Mouse (Mus musculus): ENCODE measurements at regions not wholly inside any gene's neighbourhood (a gene's known extent, or its start where the extent isn't known, plus 50 kb on each side); places are given as distances from the start of the nearest gene placed in this dataset.
"Not testable (repeated sequence)": the region's sequence is repeated elsewhere in the genome, so short reads cannot be mapped to it uniquely, and the experiment has no call there.

DNA sequence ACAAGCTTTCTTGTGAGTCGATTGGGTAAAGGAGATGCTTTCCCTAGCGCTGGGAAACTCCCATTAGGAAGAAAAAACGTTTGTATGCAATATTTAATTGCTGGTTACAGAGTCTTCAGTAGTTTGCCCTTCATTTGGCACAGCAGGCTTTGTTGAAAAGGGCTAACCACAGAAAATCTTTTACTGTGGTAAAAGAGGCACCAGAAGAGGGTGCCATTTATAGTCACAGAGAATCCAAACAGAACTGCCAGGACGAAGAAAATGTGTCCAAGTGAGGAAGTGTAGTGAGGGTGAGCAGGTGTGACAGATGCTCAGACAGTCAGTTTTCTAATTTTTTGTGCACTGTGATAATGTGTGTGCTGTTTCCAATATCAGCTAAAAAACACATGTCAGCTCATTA lies 744.4 kb downstream of the Kcna4 start:
- Histone ChIP-seq H3K9ac (replicated peaks) (no peak overlapping the region), H3K4me1 (replicated peaks) (peaks cover 12% of the 10 kb centered on the region), H3K4me3 (replicated peaks) (no peak overlapping the region), H3K27me3 (no peaks in the 10 kb centered on the region), H3K36me3 (no peaks in the 10 kb centered on the region), H3K9me3 (no peaks in the 10 kb centered on the region), H3K27ac (no peak overlapping the region), H3K4me2 (replicated peaks) (no peak overlapping the region)
- 61% methylated on average over 4 of the region's 4 CpGs for WGBS
- no peak for ATAC-seq

DNA sequence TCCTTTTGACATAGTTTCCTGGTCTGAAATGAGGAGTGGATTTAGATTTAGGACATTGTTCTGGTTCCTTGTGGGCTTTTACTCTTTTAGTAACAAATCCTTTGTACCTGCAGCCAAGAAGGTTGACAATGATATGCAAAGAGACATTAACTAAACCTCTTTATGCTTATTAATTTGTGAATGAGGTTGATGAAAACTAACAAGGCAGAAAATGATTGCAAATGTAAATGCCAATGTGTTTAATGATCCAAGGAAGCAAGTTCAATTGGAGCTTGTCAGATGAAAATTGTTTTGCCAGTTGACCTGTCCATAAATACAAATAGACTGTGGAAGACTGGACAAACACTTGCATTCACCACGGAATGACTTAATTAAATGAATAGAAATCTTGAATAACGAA lies 751.6 kb downstream of the Kcna4 start:
- H3K4me1 ChIP-seq (replicated peaks), result no peaks in the 10 kb centered on the region
- no peak overlapping the region for H3K4me2 ChIP-seq (replicated peaks)
- no peak overlapping the region for H3K9ac ChIP-seq (replicated peaks)
- no peaks in the 10 kb centered on the region for H3K36me3 ChIP-seq
- no peaks in the 10 kb centered on the region for H3K9me3 ChIP-seq
- WGBS, result 79% methylated on average over 2 of the region's 2 CpGs
- ATAC-seq, result no peak
- H3K27ac ChIP-seq, result no peak overlapping the region
- no peaks in the 10 kb centered on the region for H3K27me3 ChIP-seq
- no peak overlapping the region for H3K4me3 ChIP-seq (replicated peaks)

DNA sequence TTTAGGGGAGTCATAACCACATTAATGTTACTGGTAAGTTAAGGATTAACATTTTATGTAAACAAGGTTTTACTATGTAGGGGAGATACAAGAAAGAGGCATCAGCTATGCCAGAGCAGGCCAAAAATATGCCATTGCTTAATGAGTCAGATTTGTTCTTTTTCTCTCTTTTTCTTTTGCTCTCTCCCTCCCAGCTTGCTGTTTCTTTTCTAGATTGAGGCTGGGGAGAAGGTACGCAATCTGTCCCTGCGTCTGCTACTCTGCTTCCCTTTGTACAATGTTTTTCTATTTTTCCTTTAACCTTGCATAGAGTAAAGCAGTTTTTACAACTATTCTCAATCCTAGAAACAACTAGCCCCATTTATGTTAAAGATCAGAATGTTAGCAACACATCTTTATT lies 754.4 kb downstream of the Kcna4 start:
- H3K4me2 ChIP-seq (replicated peaks), result no peak overlapping the region
- ATAC-seq, result no peak
- no peak overlapping the region for H3K9ac ChIP-seq (replicated peaks)
- WGBS, result 98% methylated on average over 2 of the region's 2 CpGs
- H3K36me3 ChIP-seq, result no peaks in the 10 kb centered on the region
- no peak overlapping the region for H3K27ac ChIP-seq
- no peaks in the 10 kb centered on the region for H3K4me1 ChIP-seq (replicated peaks)
- no peaks in the 10 kb centered on the region for H3K9me3 ChIP-seq
- no peak overlapping the region for H3K4me3 ChIP-seq (replicated peaks)
- no peaks in the 10 kb centered on the region for H3K27me3 ChIP-seq

DNA sequence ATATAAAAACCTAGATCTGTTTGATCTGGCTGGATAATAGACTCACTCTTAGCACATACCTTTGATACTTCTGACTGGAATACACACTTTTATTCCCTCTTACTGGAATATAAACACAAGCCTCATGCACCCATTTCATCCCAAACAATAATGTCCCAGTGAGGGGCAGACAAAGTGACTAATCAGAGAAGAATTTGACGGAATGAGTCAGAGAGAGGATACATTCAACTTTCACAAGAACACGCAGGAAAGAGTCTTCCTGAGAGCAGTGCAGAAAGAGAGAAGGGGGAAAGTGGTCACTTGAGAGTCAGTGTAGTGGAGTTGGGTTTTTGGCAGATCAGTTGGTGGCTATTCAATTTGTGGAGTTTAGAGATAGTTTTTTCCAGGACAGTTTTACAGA lies 755.6 kb downstream of the Kcna4 start:
- 80% methylated on average over 2 of the region's 2 CpGs for WGBS
- Histone ChIP-seq H3K36me3 (no peaks in the 10 kb centered on the region), H3K27me3 (no peaks in the 10 kb centered on the region), H3K4me1 (replicated peaks) (no peaks in the 10 kb centered on the region), H3K9ac (replicated peaks) (no peak overlapping the region), H3K9me3 (no peaks in the 10 kb centered on the region), H3K4me2 (replicated peaks) (no peak overlapping the region), H3K4me3 (replicated peaks) (no peak overlapping the region), H3K27ac (no peak overlapping the region)
- no peak for ATAC-seq

DNA sequence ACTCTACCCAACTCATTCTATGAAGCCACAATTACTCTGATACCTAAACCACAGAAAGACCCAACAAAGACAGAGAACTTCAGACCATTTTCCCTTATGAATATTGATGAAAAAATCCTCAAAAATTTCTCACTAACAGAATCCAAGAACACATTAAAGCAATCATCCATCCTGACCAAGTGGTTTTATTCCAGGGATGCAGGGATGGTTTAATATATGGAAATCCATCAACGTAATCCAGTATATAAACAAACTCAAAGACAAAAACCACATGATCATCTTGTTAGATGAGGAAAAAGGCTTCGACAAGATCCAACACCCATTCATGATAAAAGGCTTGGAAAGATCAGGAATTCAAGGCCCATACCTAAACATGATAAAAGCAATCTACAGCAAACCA lies 772.3 kb downstream of the Kcna4 start:
- 88% methylated on average over 2 of the region's 2 CpGs for WGBS
- H3K27ac ChIP-seq; H3K9ac ChIP-seq (replicated peaks); H3K27me3 ChIP-seq; H3K9me3 ChIP-seq; ATAC-seq; H3K4me1 ChIP-seq (replicated peaks); H3K36me3 ChIP-seq; H3K4me2 ChIP-seq (replicated peaks); H3K4me3 ChIP-seq (replicated peaks): not testable (repeated sequence)

DNA sequence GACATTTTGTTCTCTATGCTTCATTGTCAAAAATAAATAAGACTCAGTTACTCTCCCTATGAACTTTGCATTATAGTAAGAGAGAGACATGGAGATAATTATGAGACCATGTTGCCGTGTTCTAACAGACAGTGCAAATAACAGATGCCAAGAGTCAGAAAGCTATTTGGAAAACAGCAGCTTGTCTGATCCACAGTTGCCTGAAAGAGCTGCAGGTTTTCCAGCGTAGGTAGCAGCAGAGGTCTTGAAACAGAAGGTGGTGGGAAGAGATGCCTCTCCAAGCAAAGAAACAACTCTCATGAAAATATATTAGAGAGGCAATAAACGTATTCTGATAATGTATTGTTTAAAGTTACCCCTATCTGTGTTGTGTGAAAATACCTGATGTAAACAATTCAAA lies 793.5 kb downstream of the Kcna4 start:
- H3K36me3 ChIP-seq, result no peaks in the 10 kb centered on the region
- no peak overlapping the region for H3K9ac ChIP-seq (replicated peaks)
- no peaks in the 10 kb centered on the region for H3K4me1 ChIP-seq (replicated peaks)
- no peaks in the 10 kb centered on the region for H3K9me3 ChIP-seq
- no peak overlapping the region for H3K4me3 ChIP-seq (replicated peaks)
- 82% methylated on average over 3 of the region's 3 CpGs for WGBS
- H3K27me3 ChIP-seq, result no peaks in the 10 kb centered on the region
- H3K4me2 ChIP-seq (replicated peaks), result no peak overlapping the region
- H3K27ac ChIP-seq, result no peak overlapping the region
- ATAC-seq, result no peak

DNA sequence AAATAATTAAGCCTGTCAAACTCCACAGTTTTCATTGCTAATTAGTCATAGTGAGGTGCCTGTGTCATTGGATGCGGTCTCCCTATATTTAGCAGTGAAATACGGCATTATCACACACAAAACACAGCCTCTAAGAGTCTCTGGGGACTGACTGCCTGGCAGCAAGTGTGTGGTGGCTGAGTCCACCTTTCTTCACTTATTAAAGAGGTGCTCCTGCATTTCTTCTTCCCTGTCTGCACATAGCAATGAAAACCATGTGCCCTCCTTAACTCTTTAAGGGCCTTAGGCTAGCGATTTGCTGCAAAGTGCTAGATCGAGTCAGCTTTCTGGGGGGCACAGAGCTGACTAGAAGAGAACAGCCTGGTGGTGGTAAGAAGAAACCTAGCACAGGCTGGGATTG lies 799.8 kb downstream of the Kcna4 start:
- no peak overlapping the region for H3K9ac ChIP-seq (replicated peaks)
- 83% methylated on average over 4 of the region's 4 CpGs for WGBS
- H3K36me3 ChIP-seq, result no peaks in the 10 kb centered on the region
- no peak overlapping the region for H3K4me2 ChIP-seq (replicated peaks)
- ATAC-seq, result no peak
- H3K27me3 ChIP-seq, result no peaks in the 10 kb centered on the region
- H3K4me1 ChIP-seq (replicated peaks), result no peaks in the 10 kb centered on the region
- no peaks in the 10 kb centered on the region for H3K9me3 ChIP-seq
- H3K4me3 ChIP-seq (replicated peaks), result no peak overlapping the region
- H3K27ac ChIP-seq, result no peak overlapping the region

DNA sequence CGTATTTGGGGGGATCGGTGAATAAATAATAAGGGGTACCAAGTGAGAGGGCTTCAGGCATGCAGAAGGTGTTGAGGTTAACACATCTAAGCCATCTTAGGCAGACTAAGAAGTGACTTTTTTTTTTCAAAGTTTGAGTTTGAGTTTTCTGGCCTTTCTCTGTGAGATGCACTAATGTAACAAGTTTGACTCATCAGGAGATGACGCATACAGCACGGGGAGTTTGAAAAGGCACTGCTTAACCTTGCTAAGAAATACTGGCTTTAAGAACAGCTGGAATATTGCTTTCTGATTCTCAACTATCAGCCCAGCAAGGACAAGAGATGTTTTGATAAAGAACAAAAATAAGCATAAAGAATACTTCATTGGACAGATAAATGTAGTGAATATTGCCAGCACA lies 806.6 kb downstream of the Kcna4 start:
- H3K4me2 ChIP-seq (replicated peaks), result no peak overlapping the region
- no peak overlapping the region for H3K9ac ChIP-seq (replicated peaks)
- H3K36me3 ChIP-seq, result no peaks in the 10 kb centered on the region
- no peak overlapping the region for H3K27ac ChIP-seq
- WGBS, result 93% methylated on average over 4 of the region's 4 CpGs
- no peak overlapping the region for H3K4me3 ChIP-seq (replicated peaks)
- no peaks in the 10 kb centered on the region for H3K9me3 ChIP-seq
- H3K27me3 ChIP-seq, result no peaks in the 10 kb centered on the region
- no peak for ATAC-seq
- no peaks in the 10 kb centered on the region for H3K4me1 ChIP-seq (replicated peaks)

DNA sequence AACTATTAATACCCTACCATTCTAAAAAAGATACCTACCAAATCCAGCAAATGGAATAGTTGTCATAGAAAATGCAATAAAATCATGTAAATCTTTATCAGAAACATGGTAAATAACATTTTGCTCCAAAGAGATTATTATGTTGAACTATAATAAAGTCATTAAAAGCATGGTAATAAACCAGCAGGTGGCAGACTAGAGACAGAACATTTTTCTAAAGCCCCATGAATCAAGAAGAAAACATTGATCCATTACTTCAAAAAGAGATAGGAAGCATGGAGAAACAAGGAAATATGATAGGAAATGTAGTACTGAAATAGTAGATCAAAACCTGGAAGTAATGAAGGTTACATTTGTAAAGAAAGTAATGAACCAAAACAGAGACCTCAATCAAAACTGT lies 819.7 kb downstream of the Kcna4 start:
- H3K27me3 ChIP-seq, result no peaks in the 10 kb centered on the region
- no peak for ATAC-seq

DNA sequence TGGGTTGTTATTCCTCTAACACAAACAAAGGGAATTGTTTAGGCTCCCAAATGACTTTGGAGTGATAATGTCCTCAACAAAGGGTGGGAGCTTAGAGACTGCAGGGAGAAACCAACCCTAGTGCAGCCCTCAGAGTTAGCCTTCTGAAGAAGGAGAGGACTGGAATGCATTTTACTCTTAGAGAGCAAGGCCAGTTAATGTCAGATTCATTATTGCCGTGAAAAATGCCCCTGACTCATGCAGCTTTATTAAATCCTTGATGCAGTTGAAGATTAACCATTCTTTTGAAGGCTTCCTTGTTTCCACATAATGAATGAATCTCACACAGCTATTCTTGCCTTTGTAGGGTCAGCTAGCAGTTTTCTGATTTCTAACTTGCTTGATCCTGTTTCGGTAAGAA lies 855.3 kb downstream of the Kcna4 start:
- Histone ChIP-seq H3K27ac (no peak overlapping the region), H3K4me3 (replicated peaks) (no peak overlapping the region), H3K4me2 (replicated peaks) (no peak overlapping the region), H3K9me3 (no peaks in the 10 kb centered on the region), H3K27me3 (no peaks in the 10 kb centered on the region), H3K4me1 (replicated peaks) (no peaks in the 10 kb centered on the region), H3K9ac (replicated peaks) (no peak overlapping the region), H3K36me3 (no peaks in the 10 kb centered on the region)
- WGBS, result 40% methylated on average over 2 of the region's 2 CpGs
- no peak for ATAC-seq

More for the DNA sequence above, 819.7 kb downstream of the Kcna4 start:
- Histone ChIP-seq H3K4me1 (replicated peaks) (no peaks in the 10 kb centered on the region), H3K9me3 (no peaks in the 10 kb centered on the region), H3K9ac (replicated peaks) (no peak overlapping the region), H3K36me3 (no peaks in the 10 kb centered on the region), H3K27ac (no peak overlapping the region), H3K4me2 (replicated peaks) (no peak overlapping the region), H3K4me3 (replicated peaks) (no peak overlapping the region)

DNA sequence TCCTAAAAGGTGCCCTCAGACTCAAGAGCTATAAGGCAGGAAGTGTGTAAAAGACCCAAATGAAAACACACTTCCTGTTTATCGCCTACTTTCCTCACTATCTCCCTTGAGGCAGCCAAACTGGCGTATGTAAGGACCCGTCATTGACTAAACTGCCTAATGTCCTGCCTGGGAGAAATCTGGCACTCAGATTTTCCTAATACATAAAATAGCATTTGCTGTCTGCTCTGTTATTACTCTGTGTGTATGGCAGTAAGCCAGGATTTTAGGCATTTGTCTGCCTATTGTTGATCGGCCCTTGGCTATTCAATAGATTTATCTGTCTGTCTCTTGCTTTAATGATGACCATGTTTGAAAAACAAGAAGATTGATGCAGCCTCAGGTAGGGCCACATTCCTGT lies 857.8 kb downstream of the Kcna4 start:
- Histone ChIP-seq H3K27ac (no peak overlapping the region), H3K36me3 (no peaks in the 10 kb centered on the region), H3K9ac (replicated peaks) (no peak overlapping the region), H3K4me1 (replicated peaks) (no peaks in the 10 kb centered on the region), H3K4me2 (replicated peaks) (no peak overlapping the region), H3K27me3 (no peaks in the 10 kb centered on the region), H3K9me3 (no peaks in the 10 kb centered on the region), H3K4me3 (replicated peaks) (no peak overlapping the region)
- no peak for ATAC-seq
- WGBS, result 86% methylated on average over 4 of the region's 4 CpGs

DNA sequence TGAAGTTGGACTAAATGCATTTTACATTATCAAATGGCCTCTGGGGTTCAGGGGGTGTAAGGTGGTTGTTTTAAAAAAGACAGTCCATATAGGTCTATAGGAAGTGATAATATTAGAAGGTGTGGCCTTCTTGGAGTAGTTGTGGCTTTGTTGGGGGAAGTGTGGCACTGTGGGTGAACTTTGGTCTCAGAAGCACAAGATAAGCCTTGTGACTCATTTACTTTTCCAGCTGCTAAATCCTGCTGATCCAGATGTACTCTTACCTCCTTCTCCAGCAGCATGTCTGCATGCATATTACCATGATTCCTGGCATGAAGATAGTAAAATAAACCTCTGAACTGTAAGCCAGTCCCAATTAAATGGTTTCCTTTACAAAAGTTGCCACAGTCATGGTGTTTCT lies 865.8 kb downstream of the Kcna4 start:
- ATAC-seq, result no peak
- H3K4me1 ChIP-seq (replicated peaks), result no peaks in the 10 kb centered on the region
- H3K27ac ChIP-seq, result no peak overlapping the region
- no peaks in the 10 kb centered on the region for H3K9me3 ChIP-seq
- H3K9ac ChIP-seq (replicated peaks), result no peak overlapping the region
- H3K27me3 ChIP-seq, result no peaks in the 10 kb centered on the region
- H3K4me3 ChIP-seq (replicated peaks), result no peak overlapping the region
- H3K4me2 ChIP-seq (replicated peaks), result no peak overlapping the region
- H3K36me3 ChIP-seq, result no peaks in the 10 kb centered on the region

DNA sequence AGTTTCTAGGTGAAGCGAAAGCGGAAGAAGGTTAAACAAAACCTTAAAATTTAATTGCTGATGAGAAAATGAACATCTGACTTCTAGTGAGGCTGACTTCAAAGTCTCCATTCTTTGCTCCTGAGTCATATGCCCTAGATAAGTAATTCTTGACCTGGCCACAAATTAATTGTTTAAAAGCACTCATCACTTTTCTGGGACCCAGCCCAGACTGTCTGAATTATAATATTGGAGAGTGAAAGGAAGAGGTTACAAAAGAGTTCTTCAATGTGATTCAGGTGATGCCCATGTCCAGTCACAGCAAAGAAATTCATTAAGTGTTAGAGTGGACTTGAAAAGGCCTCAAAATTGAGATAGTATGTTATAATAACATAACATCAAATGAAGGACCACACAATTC lies 867.3 kb downstream of the Kcna4 start:
- ATAC-seq, result no peak
- no peak overlapping the region for H3K27ac ChIP-seq
- H3K9ac ChIP-seq (replicated peaks), result no peak overlapping the region
- no peaks in the 10 kb centered on the region for H3K4me1 ChIP-seq (replicated peaks)
- no peak overlapping the region for H3K4me3 ChIP-seq (replicated peaks)
- no peaks in the 10 kb centered on the region for H3K27me3 ChIP-seq
- H3K4me2 ChIP-seq (replicated peaks), result no peak overlapping the region
- no peaks in the 10 kb centered on the region for H3K36me3 ChIP-seq
- H3K9me3 ChIP-seq, result no peaks in the 10 kb centered on the region
- WGBS, result 94% methylated on average over 2 of the region's 2 CpGs

DNA sequence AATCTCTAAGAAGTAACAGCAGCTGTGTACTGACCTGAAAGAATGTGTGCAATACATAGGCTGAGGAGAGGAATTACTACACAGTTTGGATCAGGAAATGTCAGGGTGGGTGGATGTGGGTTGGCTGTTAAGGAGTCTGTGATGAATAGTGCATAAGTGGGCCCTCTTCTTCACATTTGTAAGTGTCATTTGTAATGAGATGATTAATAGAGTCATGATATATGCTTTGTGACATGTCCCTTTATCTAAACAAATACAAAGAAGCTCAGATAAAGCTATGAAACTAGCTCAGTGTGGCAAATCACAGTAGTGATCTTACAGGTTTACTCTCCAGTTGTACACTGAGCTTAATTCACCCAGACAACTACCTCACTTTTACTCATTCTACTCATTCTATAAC lies 867.9 kb downstream of the Kcna4 start:
- Histone ChIP-seq H3K36me3 (no peaks in the 10 kb centered on the region), H3K27me3 (no peaks in the 10 kb centered on the region), H3K4me1 (replicated peaks) (no peaks in the 10 kb centered on the region), H3K27ac (no peak overlapping the region), H3K4me3 (replicated peaks) (no peak overlapping the region), H3K9me3 (no peaks in the 10 kb centered on the region), H3K4me2 (replicated peaks) (no peak overlapping the region), H3K9ac (replicated peaks) (no peak overlapping the region)
- ATAC-seq, result no peak
